Mouse (Mus musculus): ENCODE data around the gene Gm10518. TPM values are rescaled to one million over a fixed set of nuclear protein-coding genes. Genes with fewer than 3 reads are reported as not detected.
A peak's percentile ranks its signal among the peaks of the same experiment; 100 is the strongest.

The Gm10518 gene
- polyA plus RNA-seq, 1 experiment from 2014 or later: not detected

- no peaks in the 10 kb centered on the region for H3K36me3 ChIP-seq (ENCODE audit: control insufficient read depth, insufficient read depth, low read length)
- no peak overlapping the region for H3K9ac ChIP-seq (ENCODE audit: low read depth, low read length)
- H3K4me3 ChIP-seq (ENCODE audit: low read depth, low read length): no peak overlapping the region
- no peaks in the 10 kb centered on the region for H3K27me3 ChIP-seq (ENCODE audit: control insufficient read depth, insufficient read depth, low read depth, low read length)
- WGBS: 27% methylated on average over 3 of the region's 3 CpGs
- no peak overlapping the region for H3K4me2 ChIP-seq (ENCODE audit: low read length)
- ATAC-seq: no peak
- H3K27ac ChIP-seq (ENCODE audit: low read length): no peak overlapping the region
- H3K4me1 ChIP-seq (ENCODE audit: control insufficient read depth, insufficient read depth, low read length): no peaks in the 10 kb centered on the region; the same call in 1 of the 2 replicates
- no peaks in the 10 kb centered on the region for H3K9me3 ChIP-seq (replicated peaks; ENCODE audit: control insufficient read depth, low read length, poor library complexity, severe bottlenecking)
These were observed 40.8 kb downstream of the Gm10518 start for GRCm38 (mm10) chr1:179843981-179844380.

GRCm38 (mm10) chr1:179844894-179845293, 41.7 kb downstream of the Gm10518 start:
- Histone ChIP-seq H3K9me3 (replicated peaks; ENCODE audit: control insufficient read depth, low read length, poor library complexity, severe bottlenecking) (no peaks in the 10 kb centered on the region), H3K4me3 (ENCODE audit: low read depth, low read length) (no peak overlapping the region), H3K27me3 (ENCODE audit: control insufficient read depth, insufficient read depth, low read depth, low read length) (no peaks in the 10 kb centered on the region), H3K4me1 (ENCODE audit: control insufficient read depth, insufficient read depth, low read length) (no peaks in the 10 kb centered on the region; the same call in 1 of the 2 replicates), H3K9ac (ENCODE audit: low read depth, low read length) (no peak overlapping the region), H3K4me2 (ENCODE audit: low read length) (no peak overlapping the region), H3K27ac (ENCODE audit: low read length) (no peak overlapping the region), H3K36me3 (ENCODE audit: control insufficient read depth, insufficient read depth, low read length) (no peaks in the 10 kb centered on the region)
- no peak for ATAC-seq
- 21% methylated on average over 5 of the region's 5 CpGs for WGBS

- H3K36me3 ChIP-seq (ENCODE audit: control insufficient read depth, insufficient read depth, low read length): no peaks in the 10 kb centered on the region
- ATAC-seq: no peak
- H3K4me3 ChIP-seq (ENCODE audit: low read depth, low read length): no peak overlapping the region
- no peak overlapping the region for H3K27ac ChIP-seq (ENCODE audit: low read length)
- no peaks in the 10 kb centered on the region for H3K27me3 ChIP-seq (ENCODE audit: control insufficient read depth, insufficient read depth, low read depth, low read length)
- 86% methylated on average over 16 of the region's 16 CpGs for whole genome bisulfite sequencing
- H3K9ac ChIP-seq (ENCODE audit: low read depth, low read length): no peak overlapping the region
- no peak overlapping the region for H3K4me2 ChIP-seq (ENCODE audit: low read length)
- H3K4me1 ChIP-seq (ENCODE audit: control insufficient read depth, insufficient read depth, low read length): no peaks in the 10 kb centered on the region; the same call in 1 of the 2 replicates
- no peaks in the 10 kb centered on the region for H3K9me3 ChIP-seq (replicated peaks; ENCODE audit: control insufficient read depth, low read length, poor library complexity, severe bottlenecking)
These were observed 42.8 kb downstream of the Gm10518 start for GRCm38 (mm10) chr1:179845832-179846499.

GRCm38 (mm10) chr1:179847173-179847572, 44.0 kb downstream of the Gm10518 start:
- WGBS: 58% methylated on average over 7 of the region's 7 CpGs
- no peak for ATAC-seq

GRCm38 (mm10) chr1:179847759-179848389, 44.7 kb downstream of the Gm10518 start:
- Histone ChIP-seq H3K27me3 (ENCODE audit: control insufficient read depth, insufficient read depth, low read depth, low read length) (no peaks in the 10 kb centered on the region), H3K9me3 (replicated peaks; ENCODE audit: control insufficient read depth, low read length, poor library complexity, severe bottlenecking) (no peaks in the 10 kb centered on the region), H3K4me2 (ENCODE audit: low read length) (peak overlapping the region; percentile 74), H3K27ac (ENCODE audit: low read length) (no peak overlapping the region), H3K9ac (ENCODE audit: low read depth, low read length) (peak overlapping the region; percentile 66), H3K4me1 (ENCODE audit: control insufficient read depth, insufficient read depth, low read length) (no peaks in the 10 kb centered on the region; the same call in 1 of the 2 replicates), H3K36me3 (ENCODE audit: control insufficient read depth, insufficient read depth, low read length) (no peaks in the 10 kb centered on the region), H3K4me3 (ENCODE audit: low read depth, low read length) (peak overlapping the region; percentile 45)
- peak; percentile 78 for ATAC-seq
- WGBS: 3% methylated on average over 20 of the region's 20 CpGs

More at GRCm38 (mm10) chr1:179847173-179847572, 44.0 kb downstream of the Gm10518 start:
- Histone ChIP-seq H3K4me2 (ENCODE audit: low read length) (no peak overlapping the region), H3K27me3 (ENCODE audit: control insufficient read depth, insufficient read depth, low read depth, low read length) (no peaks in the 10 kb centered on the region), H3K27ac (ENCODE audit: low read length) (no peak overlapping the region), H3K9me3 (replicated peaks; ENCODE audit: control insufficient read depth, low read length, poor library complexity, severe bottlenecking) (no peaks in the 10 kb centered on the region), H3K4me1 (ENCODE audit: control insufficient read depth, insufficient read depth, low read length) (no peaks in the 10 kb centered on the region; the same call in 1 of the 2 replicates), H3K36me3 (ENCODE audit: control insufficient read depth, insufficient read depth, low read length) (no peaks in the 10 kb centered on the region), H3K4me3 (ENCODE audit: low read depth, low read length) (no peak overlapping the region), H3K9ac (ENCODE audit: low read depth, low read length) (no peak overlapping the region)

- ATAC-seq: no peak
- no peaks in the 10 kb centered on the region for H3K36me3 ChIP-seq (ENCODE audit: control insufficient read depth, insufficient read depth, low read length)
These were observed 50.2 kb downstream of the Gm10518 start for GRCm38 (mm10) chr1:179853421-179853820.

More at GRCm38 (mm10) chr1:179853421-179853820, 50.2 kb downstream of the Gm10518 start:
- 56% methylated on average over 4 of the region's 4 CpGs for WGBS
- H3K4me2 ChIP-seq (ENCODE audit: low read length): no peak overlapping the region
- H3K27ac ChIP-seq (ENCODE audit: low read length): no peak overlapping the region
- H3K4me3 ChIP-seq (ENCODE audit: low read depth, low read length): no peak overlapping the region
- H3K4me1 ChIP-seq (ENCODE audit: control insufficient read depth, insufficient read depth, low read length): 0 out of 2 replicates have a peak, but pooled peaks cover 2% of the 10 kb centered on the region
- H3K9ac ChIP-seq (ENCODE audit: low read depth, low read length): no peak overlapping the region
- no peaks in the 10 kb centered on the region for H3K9me3 ChIP-seq (replicated peaks; ENCODE audit: control insufficient read depth, low read length, poor library complexity, severe bottlenecking)
- H3K27me3 ChIP-seq (ENCODE audit: control insufficient read depth, insufficient read depth, low read depth, low read length): no peaks in the 10 kb centered on the region

Other genes with a start within 250 kb of the Gm10518 start
- 172 and 179 TPM in 2 replicates for gene Sccpdh, start 135.2 kb upstream of the Gm10518 start, polyA plus RNA-seq (2015; fragmentation: Nextera tagmentation; extraction: Ambion mirVana)
- not detected in 2 replicates for gene Kif28, start 58.1 kb upstream of the Gm10518 start, polyA plus RNA-seq (2015; fragmentation: Nextera tagmentation; extraction: Ambion mirVana)
- 15.3 and 16.0 TPM in 2 replicates for gene Ahctf1, start 304 bp downstream of the Gm10518 start, polyA plus RNA-seq (2015; fragmentation: Nextera tagmentation; extraction: Ambion mirVana)
- 30.0 and 30.3 TPM in 2 replicates for gene Cdc42bpa, start 157.1 kb downstream of the Gm10518 start, polyA plus RNA-seq (2015; fragmentation: Nextera tagmentation; extraction: Ambion mirVana)

Measured in midbrain, embryonic 16.5 days (tissue).